Mouse (Mus musculus) right cerebral cortex, postnatal 25 days (tissue): Measurements from ENCODE around the gene Lysmd2.
A peak's percentile ranks its signal among the peaks of the same experiment; 100 is the strongest.
"Not testable (repeated sequence)": the region's sequence is repeated elsewhere in the genome, so short reads cannot be mapped to it uniquely, and the experiment has no call there.

ENCODE experiments used
- DNase-seq: peaks from one replicate; pipeline ENCODE4 v3.0.0; 2022

The Lysmd2 gene

DNA sequence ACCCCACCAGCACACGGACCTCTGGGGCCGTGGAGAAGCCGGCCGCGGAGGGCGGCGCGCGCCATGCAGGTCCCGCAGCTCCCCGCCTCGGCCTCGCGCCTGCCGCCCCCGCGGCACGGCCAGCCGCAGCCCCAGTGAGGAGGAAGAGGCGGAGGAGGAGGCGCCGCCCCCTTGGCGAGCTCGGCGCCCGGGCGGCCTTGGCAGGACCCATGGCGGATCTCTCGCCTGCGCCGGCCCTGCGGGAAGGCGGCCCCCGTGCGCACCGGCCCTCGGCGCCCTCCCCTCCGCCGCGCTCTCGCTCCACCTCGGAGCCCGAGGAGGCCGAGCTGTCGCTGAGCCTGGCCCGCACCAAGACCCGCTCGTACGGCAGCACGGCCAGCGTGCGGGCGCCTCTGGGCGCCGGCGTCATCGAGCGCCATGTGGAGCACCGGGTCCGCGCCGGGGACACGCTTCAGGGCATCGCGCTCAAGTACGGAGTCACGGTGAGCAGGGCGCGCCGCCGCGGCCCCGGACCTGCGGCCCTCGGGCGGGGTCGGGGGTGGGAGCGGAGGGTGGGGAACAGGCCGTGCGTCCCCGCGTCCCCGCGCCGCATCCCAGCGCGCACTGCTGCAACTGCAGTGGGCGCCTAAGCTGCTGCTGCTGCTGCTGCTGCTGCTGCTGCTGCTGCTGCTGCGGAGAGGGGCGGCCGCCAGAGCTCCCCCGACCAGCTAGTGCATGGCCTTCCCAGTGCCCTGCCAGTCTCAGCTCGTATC lies at the start of gene Lysmd2:
TSS of gene Lysmd2 (plus strand) at position 186 of the 752 bp plus-strand sequence.
- peak; percentile 85 for DNase-seq

DNA sequence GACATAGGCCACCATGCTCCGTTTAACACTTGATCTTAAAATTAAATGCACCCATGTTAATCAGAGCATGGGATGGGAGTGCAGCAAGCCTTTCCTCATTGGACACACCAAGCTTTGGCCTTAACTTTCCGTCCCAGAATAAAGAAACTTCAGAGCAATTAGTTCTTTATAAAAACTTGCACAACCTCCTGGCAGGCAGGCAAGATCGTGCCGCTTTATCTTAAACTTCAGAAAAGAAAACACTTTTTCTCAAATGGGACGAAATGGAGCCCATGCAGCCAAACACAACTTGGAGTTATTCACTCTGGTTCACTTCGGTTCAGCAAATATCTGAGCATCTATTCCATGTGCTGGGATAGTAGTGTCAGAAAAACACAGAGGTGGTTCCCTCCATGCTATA lies 46.2 kb upstream of the Lysmd2 start:
- DNase-seq, result no peak

DNA sequence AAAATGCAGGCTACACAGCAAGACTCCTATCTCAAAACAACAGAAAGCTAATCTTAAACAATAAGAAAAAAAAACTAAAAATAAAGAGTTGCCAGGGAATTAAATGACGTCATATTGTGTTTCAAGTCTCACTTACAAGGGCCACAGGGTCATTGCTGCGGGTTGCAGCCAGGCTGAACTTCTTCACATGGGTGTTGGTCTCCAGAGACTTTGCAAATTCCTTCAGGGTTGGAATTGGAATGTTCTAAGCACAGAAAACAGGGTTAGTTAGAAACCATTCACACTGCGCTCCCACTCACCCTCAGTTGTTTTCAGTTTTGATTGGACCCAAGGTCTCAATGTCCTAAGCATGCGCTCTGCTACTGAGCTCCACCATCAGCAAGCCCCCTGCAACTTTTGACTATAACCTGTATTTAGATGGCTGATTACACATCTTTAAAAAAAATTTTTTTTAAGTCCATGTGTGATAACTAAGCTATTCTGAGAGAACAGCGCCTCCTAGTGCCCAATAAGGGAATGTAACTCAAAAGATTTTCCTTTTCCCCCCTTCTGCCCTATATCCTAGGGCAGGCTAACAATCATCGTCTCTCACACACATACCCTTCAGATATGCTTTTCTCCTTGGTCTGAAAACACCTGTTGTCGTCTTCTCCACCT lies 43.7 kb upstream of the Lysmd2 start:
- no peak for DNase-seq

DNA sequence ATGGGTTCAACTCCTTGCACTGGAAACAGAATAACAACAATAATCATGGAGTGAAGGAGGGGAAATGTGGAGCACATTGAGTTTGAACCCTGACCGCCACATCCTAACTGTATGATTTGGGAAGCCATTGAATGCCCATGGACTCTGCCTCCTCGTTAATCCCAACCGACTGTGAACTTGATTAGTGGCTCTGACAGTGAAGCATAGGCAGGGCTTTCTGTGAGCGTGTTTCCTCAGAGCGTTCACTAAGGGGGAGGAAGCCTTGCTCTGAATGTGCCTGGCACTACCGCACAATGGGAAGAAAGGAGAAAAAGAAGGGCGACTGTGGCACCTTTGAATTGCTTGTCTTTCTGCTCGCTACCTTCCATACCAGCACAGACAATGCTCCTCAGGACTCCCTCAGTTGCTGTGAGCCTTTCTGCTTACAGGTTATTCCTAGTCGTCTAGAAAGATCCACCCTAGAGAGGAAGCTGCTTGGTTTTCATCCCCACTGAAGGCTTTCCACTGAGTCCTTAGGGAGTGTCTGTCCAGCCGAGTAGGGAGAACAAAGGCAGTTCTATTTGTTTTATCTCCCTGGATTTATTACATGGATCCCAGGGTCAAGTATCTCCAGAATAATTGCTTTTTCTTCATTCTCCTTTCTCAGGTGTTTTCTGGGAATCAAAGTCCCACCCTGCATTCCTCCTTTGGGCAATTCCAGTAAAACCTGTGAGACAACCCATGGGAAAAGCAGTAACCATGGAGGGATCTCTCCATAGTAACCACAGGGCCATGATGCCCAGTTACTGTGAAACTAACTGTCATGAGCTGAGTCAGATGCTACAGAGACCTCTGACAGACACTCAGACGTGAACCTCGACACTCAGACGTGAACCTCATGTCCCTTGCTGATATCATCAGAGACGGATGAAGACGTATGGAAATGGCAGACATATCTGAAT lies 35.4 kb upstream of the Lysmd2 start:
- DNase-seq, result no peak

DNA sequence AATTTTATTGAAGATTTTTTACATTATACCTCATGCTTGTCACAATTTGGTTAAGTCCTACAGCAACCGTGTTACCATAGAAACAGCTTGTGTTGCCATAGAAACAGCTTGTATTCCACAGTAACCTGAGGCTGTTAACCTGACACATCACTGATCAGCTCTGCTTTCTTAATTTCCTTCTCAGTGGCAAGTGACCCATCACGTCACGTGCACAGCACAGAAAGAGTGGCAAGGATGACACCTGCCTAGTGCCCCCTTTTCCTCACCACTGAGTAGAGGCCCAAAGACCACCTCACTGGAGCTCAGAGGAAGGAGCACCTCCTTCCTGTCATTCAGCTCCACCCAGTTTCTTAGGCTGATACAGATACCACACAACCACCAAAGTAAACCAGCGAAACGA lies 32.1 kb upstream of the Lysmd2 start:
- DNase-seq, result no peak

DNA sequence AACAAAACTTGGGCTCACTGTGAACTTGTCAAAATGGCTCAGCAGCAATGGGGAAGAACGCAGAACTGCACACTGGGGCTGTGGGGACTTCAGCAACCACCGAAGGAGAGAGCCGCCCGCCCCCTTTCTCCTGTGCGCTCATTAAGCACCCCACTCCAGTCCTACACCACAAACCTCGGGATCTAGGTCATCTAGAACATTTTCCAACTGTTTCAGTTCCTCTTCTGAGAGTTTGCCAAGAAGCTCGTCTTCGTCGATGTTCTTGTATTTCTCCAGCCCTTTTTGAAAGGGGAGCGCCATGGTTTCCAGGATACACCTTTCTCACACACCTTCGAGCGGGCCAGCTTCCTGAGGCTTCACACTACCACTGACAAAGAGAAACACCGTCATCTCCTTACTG lies 28.5 kb upstream of the Lysmd2 start:
- no peak for DNase-seq

DNA sequence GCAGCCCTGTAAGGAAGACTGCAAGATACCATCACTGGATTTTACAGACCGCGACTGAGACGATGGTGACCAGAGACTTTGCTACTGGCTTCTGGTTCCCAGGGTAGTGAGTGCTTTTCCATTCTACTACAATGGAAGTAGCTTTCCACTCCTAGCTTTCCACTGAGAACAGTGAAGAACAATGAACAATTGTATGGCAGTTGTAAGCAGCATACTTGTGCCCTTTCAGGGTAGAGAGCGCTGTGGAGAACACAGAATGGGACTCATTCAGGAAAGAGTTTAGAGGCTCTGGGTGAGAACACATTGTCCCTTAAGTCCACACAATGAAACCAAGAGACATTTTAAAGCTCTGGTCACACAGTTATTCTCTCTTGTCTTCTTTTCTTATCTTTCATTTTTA lies 27.9 kb upstream of the Lysmd2 start:
- no peak for DNase-seq

DNA sequence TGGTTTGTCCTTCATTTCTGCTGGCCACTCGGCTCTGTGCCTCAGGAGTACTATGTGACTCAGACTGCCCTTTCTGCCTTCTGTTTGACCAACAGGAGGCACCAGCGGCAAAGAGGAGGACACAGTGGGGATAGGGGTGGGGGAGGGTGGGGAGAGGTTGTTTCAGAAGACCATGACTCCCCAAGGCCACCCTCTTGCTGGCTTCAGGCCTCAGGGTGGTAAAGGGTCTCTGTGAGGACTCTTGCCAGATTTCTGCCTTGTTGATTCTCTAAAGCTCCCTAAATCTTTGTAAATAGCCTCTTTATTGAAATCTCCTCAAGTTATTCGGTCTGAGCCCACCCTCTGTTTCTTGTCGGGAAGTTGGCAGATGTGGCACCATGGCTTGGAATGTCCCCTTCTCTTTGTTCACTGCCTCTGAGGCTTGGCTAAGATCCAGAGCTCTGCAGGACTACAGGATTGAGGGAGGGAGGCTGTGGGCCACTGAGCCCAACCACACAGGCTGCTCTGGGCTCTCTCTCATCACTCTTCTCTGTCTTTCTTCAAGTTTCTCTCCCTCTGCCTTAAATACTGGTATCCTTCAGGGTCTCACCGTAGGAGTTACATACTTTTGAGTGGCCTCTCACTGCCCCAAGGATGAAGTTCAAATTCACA lies 26.2 kb upstream of the Lysmd2 start:
- no peak for DNase-seq

DNA sequence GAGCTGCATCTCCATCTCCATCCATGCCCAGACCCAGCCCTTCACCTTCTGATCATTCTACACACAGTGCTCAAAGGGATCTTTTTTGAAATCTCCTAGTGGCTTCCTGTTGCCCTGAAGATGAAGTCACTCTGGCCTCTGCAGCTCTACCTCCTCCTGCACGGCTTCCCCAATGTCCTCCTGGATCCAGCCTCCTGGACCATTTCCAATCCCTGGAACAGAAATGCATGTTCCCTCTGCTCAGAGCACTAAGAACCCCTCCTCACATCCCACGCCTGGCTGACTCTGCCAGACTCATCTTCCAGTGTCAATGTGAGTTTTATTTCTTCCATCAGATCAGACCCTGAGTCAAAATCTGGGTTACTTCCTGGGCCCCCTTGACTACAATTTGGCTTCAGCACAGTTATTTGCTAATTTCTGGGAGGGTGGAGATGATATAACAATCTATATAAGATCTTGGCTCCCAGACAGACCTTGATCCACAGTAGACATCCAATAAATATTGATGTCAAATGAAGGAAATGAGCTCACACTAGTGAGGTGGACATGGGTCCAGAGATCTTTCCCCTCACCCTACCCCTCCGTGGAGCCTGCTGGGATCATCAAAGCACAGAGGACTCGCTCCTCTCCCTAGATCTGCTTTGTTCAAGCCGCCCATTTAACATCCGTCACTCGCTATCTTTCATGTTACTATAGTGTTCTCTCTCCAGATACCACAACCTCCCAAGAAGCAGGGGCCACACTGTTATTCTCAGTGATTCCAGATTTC lies 25.2 kb upstream of the Lysmd2 start:
- no peak for DNase-seq

DNA sequence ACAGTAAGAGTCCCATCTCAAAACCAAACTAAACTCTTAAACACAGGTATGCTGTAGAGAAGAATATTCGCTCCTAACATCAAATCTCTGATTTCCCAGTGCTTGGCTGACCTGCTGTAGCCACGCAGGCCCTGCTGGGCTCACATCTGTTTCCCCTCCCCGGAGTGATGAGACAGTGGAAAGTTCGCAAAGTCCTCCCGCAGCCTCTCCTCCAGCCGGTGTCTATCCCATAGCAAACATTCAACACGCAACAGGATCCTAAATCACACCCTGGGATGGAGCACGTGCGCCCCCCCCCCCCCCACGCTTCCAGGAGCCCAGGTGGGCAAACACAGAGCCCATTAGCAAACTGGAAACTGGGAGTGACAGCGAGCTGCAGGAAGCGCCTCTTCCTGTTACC lies 24.0 kb upstream of the Lysmd2 start:
- DNase-seq, result no peak

DNA sequence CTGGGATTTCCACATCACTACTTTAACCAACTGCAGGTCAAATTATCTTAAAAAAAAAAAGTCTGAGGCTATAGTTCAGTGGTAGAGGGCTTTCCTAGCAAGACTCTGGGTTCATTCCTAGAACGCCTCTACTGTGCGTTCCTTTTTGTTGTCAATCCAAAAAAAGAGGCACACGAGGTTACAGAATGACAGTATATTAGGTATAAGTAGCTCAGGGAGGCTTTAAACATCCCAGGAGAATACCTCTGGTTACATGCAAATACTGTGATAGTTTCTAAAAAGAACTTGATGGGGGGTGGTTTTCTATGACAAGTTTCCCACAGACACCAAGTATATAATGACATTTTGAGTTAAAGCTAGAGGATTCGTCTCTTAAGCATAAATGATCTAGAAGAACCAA lies 18.0 kb upstream of the Lysmd2 start:
- no peak for DNase-seq

DNA sequence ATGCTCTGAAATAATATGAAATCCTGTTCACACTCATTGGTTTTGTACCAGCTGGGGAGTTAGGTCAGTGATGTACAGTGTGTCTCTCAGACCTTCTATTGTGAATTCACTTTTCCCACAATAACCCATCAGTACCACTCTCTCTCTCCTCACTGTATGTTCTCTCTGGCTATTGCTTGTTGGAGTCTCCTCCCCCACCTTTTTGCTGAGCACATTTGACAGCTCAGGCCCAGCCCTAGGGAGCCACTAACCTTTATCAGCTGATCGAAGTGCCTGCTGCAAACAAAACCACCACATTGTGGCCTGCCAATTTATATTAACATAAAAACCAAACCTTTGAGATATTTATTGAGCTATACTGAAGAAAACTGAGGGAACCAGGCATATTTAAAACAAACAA lies 16.0 kb upstream of the Lysmd2 start:
- no peak for DNase-seq

DNA sequence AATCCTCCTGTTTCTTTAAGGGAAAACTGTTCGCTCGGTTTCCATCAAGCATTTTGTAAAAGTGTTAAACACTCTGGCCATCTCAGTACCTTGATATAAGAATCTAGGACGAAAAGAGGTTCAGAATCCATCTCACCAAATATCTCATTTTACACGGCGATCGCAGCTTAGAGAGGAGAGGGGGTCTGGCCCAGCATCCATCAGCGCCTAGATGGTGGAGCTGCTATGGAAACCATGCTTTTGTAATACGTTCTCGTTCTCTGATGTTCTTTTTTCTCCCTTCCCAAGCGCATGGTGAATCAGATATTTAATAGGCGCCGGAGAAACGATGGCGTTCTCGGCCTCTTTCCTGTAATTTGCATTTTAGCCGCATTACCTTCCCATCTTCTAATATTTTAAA lies 15.6 kb upstream of the Lysmd2 start:
- no peak for DNase-seq

DNA sequence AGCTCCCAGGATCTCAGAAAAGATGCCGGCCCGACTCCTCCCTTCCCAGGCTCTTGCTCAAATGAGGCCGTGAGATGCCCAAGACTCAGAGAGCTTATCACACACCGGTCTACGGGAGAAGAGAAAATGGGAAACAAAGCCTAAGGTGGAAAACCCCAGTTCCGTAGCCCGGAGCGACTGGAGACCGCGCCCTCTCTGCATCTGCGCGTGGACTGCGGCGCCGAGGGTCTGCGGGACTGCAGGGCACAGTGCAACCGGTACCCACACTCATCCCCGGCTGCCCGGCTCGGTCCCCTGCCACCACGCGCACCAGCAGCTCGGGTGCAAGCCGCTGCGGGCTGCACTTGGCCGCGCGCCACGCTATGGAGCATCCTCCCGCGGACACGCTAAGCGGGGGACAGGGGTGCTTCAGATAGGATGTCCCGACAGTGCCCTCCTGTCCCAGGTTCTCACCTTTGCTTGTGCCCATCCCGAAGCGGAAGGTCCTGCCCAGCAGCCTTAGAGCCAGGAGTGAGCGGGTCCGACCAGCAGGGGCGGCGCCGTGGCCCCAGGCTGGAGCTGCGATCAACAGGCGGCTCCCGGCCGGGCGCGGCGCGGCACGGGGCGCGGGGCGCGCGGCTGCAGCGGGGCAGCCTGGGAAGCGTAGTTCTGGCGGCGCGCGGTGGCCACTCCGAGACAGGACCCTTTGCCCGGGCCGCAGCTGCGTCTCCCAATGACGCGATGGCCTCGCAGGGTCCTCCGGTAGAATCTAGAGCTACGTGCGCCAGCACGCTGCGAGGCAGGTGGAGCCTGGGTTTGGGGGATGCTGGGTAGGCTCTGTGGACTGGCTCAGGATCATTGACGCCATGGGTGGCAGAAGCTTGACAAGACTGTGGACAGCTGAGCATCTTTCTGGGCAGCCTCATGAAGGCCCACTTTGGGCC lies 14.7 kb upstream of the Lysmd2 start, which contains the start of gene Tmod2:
TSS of gene Tmod2 (minus strand) at position 755 of the 923 bp plus-strand sequence.
- peak; percentile 88 for DNase-seq

DNA sequence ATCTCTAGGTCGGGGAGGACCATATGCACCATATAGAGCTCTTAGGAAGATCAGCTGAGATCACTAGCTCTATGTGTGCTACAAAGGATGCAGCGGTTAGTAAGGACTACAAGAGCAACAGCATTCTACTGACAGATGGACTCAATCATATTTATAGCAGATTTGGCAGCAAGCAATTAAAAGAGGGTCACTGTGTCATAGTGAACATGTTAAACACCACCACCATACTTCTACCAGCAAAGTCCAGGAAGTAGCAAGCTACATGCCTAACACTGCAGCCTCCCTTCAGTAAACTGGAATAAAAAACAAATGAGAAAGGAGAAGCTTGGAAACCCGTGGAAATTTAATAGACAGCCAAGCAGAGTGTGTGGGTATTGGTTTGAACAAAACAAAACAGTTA lies 9.0 kb upstream of the Lysmd2 start:
- DNase-seq, result no peak

DNA sequence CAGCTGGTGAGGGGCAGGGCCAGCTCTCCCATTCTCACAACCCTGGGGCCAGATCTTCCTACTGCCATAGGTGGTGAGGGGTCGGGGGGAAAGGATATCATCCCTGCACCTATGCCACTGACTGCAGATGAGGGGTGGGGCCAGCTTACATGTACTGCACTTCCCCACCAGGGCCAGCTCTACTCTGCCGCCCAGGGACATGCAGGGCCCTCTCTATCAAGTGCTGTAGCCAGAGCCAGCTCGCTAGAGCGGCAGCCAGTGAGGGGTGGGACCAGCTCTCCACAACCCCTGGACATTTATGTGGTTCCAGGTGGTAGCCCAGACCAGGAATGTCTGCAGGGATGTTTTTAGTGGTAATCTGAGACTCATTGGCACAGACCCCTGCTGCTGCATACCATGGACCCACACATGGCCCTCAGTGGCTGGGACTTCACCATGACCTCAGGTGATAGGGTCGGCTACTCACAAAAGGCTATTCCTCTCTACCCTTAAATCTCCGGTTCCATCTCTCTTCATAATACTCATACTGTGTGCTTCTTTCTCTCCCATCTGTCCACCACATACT lies 6.6 kb upstream of the Lysmd2 start:
- DNase-seq, result no peak

DNA sequence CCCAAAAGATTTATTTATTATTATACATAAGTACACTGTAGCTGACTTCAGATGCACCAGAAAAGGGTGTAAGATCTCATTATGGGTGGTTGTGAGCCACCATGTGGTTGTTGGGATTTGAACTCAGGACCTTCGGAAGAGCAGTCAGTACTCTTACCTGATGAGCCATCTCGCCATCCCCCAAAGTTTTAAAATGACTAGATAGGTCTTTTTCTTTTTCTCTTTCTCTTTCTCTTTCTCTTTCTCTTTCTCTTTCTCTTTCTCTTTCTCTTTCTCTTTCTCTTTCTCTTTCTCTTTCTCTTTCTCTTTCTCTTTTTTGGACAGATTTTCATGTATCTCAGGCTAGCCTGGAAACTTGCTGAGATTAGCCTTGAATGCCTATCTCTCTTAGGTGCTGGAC lies 5.8 kb upstream of the Lysmd2 start:
- not testable (repeated sequence) for DNase-seq

DNA sequence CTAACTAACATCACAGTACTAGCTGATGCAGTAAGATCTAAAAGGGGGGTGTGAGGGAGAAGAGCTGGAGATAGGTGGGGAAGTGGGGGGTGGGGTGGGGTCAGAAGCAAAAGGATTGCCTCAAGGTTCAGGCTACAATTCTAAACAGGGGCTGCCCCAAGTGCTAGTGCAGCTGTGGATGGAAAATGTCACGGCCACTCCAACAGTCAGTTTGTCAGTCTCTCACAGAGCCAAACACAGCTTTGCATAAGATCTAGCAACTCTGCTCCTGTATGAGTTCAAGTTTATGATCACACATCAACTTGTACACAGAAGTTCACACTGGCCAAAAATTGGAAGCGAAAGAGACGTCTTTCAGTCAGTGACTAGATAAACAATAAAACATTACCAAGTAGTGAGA lies 4.1 kb upstream of the Lysmd2 start:
- no peak for DNase-seq

DNA sequence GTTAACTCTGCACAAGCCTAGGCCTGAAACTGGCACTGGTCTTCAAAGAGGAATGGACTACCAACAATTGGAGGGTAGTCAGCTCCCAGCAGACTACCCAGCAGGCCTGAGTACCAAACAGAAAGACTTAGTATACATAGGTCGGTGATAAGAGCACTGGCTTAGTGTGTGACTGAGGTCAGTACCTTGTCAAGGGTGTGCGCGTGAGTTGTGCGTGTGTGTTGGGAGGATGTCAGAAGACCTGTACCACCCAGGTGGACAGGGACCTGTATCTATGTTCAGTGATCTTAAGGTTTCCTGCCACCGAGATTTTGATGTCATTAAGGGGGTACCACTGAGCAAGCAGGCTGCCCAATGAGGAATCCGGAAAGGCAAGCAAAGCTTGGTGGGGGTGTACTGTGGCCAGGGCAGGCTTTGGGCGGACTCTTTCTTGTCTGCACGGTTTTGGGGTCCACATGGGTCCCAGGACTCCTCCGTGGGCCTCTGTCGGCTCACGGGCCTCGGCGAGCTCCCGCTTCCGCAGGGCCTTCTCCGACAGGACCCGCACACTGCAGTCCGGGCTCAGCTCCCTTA lies 472 bp upstream of the Lysmd2 start:
- DNase-seq, result no peak

DNA sequence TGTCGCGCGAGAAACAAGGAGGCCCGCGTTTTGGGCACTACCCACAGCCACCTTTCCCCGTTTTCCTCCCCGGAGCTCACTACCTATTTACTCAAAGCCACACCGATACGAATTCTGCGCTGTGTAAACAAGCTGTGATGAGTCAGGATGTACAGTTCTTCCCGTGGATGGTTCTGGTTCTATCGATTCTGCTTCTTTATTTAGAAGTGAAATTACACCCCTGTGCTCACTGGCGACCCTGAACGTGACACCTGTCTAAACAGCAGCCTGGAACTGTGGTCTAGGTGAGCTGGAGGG lies 715 bp downstream of the Lysmd2 start:
- no peak for DNase-seq
